Mouse (Mus musculus) heart, embryonic 12.5 days (tissue): ENCODE results near the gene Tpbpa. TPM values are rescaled to one million over a fixed set of nuclear protein-coding genes. Genes with fewer than 3 reads are reported as not detected.
"Not testable (repeated sequence)": the region's sequence is repeated elsewhere in the genome, so short reads cannot be mapped to it uniquely, and the experiment has no call there.

Experiments used
- ATAC-seq: fragments of 200-750 bp; cut with Nextera tagmentation; 2 replicates; pipeline ENCODE4 v1.8.0; 2017; ENCODE audit warnings: moderate TSS enrichment, moderate library complexity; ENCODE audit not compliant: insufficient number of reproducible peaks, low FRiP score
- H3K27ac ChIP-seq: fragments of 300-500 bp; sonication (generic); 2 replicates; pipeline ENCODE4 v1.5.1; 2016; ENCODE audit warnings: mild to moderate bottlenecking, moderate library complexity; ENCODE audit not compliant: poor library complexity, severe bottlenecking
- H3K27me3 ChIP-seq: fragments of 300-500 bp; sonication (generic); replicated peaks from 2 replicates; pipeline ENCODE4 v1.6.1; 2016; ENCODE audit warnings: mild to moderate bottlenecking, moderate library complexity
- H3K36me3 ChIP-seq: fragments of 300-500 bp; sonication (generic); 2 replicates; pipeline ENCODE4 v1.6.1; 2016; ENCODE audit warnings: mild to moderate bottlenecking, moderate library complexity
- H3K4me1 ChIP-seq: fragments of 300-500 bp; sonication (generic); replicated peaks from 2 replicates; pipeline ENCODE4 v1.6.1; 2016; ENCODE audit warnings: mild to moderate bottlenecking
- H3K4me2 ChIP-seq: fragments of 300-500 bp; sonication (generic); 2 replicates; pipeline ENCODE4 v1.6.1; 2016; ENCODE audit warnings: mild to moderate bottlenecking, moderate library complexity
- H3K4me3 ChIP-seq: fragments of 300-500 bp; sonication (generic); 2 replicates; pipeline ENCODE4 v1.5.1; 2016; ENCODE audit warnings: mild to moderate bottlenecking
- H3K9ac ChIP-seq: fragments of 300-500 bp; sonication (generic); 2 replicates; pipeline ENCODE4 v1.6.1; 2016; ENCODE audit warnings: mild to moderate bottlenecking, moderate library complexity
- H3K9me3 ChIP-seq: fragments of 300-500 bp; sonication (generic); replicated peaks from 2 replicates; pipeline ENCODE4 v1.6.1; 2016; ENCODE audit warnings: mild to moderate bottlenecking, moderate library complexity
- WGBS: fragments of 180-500 bp; shearing (Covaris S2); methylation state at CpG from one replicate; pipeline ENCODE4 v1.1.7; 2016; 5-methylcytosine and 5-hydroxymethylcytosine counted together
- polyA plus RNA-seq: library from polyadenylated mRNA; unstranded; fragments of >200 nt; fragmentation: Nextera tagmentation; extraction: Ambion mirVana; gene quantifications from 2 replicates; pipeline ENCODE4 v1.2.1, GENCODE M21; 2016

Tpbpa gene
- polyA plus RNA-seq = not detected in 2 replicates

DNA sequence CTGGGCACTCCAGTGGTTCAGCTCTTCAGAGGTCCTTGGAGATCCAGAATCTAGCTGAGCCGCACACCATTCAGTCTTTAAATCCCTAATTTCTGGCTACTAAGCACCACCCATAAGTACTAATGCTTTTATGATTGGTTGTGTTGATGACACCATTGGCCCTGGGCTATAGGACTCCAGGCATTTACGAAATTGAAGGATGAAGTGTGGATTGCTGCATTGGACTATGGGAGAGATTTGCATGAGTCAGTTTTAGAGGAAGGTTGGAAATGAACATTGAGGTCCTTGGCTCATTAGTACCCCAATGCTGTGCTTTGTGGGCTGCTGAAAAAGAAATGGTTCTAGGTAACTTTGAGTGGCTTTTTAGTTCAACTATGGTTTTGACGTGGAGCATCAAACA lies at the start of gene Tpbpa:
Gene Tpbpa, minus strand, starts transcription at position 101 of the 400 bp plus-strand sequence.
- not testable (repeated sequence) for H3K4me2 ChIP-seq, H3K36me3 ChIP-seq, ATAC-seq, H3K27ac ChIP-seq, H3K4me3 ChIP-seq, H3K4me1 ChIP-seq, H3K27me3 ChIP-seq, H3K9ac ChIP-seq
- 69% methylated on average over 3 of the region's 3 CpGs for WGBS
- H3K9me3 ChIP-seq = peaks cover 16% of the 10 kb centered on the region; the same call in 1 of the 2 replicates

DNA sequence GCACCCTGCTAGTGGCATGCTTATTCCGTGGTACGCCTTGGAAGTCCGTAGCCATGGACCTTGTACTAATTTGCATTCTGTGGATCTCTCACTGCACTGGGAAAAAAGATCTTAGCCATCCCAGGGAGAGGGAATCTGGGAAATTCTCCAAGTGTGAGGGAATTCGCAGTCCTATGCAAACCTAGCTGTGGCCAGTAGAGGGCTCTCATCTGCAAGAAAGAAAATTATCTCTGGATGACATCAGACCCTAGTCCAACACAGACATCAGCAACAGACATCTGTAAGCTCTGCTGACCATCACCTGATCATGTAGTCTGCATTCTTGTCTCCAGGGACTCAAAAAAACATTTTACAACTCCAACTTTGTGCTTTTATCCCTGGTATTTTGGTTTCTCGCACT lies 45.1 kb upstream of the Tpbpa start:
- not testable (repeated sequence) for H3K9ac ChIP-seq, H3K27ac ChIP-seq, H3K27me3 ChIP-seq, H3K4me1 ChIP-seq, H3K9me3 ChIP-seq, H3K36me3 ChIP-seq, H3K4me3 ChIP-seq, ATAC-seq, H3K4me2 ChIP-seq
- 79% methylated on average over 4 of the region's 5 CpGs for WGBS

DNA sequence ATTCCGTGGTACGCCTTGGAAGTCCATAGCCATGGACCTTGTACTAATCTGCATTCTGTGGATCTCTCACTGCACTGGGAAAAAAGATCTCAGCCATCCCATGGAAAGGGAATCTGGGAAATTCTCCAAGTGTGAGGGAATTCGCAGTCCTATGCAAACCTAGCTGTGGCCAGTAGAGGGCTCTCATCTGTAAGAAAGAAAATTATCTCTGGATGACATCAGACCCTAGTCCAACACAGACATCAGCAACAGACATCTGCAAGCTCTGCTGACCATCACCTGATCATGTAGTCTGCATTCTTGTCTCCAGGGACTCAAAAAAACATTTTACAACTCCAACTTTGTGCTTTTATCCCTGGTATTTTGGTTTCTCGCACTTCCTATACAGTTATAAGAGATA lies 30.5 kb upstream of the Tpbpa start:
- not testable (repeated sequence) for H3K9ac ChIP-seq, H3K9me3 ChIP-seq, H3K4me3 ChIP-seq, H3K4me2 ChIP-seq, H3K4me1 ChIP-seq, H3K27ac ChIP-seq, ATAC-seq, H3K36me3 ChIP-seq, H3K27me3 ChIP-seq
- 65% methylated on average over 4 of the region's 4 CpGs for WGBS

DNA sequence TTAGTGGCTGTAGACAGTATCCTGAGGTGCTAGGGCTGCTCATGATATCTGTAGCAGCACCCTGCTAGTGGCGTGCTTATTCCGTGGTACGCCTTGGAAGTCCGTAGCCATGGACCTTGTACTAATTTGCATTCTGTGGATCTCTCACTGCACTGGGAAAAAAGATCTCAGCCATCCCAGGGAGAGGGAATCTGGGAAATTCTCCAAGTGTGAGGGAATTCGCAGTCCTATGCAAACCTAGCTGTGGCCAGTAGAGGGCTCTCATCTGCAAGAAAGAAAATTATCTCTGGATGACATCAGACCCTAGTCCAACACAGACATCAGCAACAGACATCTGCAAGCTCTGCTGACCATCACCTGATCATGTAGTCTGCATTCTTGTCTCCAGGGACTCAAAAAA lies 22.2 kb upstream of the Tpbpa start:
- not testable (repeated sequence) for H3K36me3 ChIP-seq, H3K9ac ChIP-seq, H3K4me1 ChIP-seq, H3K27me3 ChIP-seq, ATAC-seq, H3K4me3 ChIP-seq, H3K4me2 ChIP-seq, H3K9me3 ChIP-seq, H3K27ac ChIP-seq
- 31% methylated on average over 4 of the region's 5 CpGs for WGBS

DNA sequence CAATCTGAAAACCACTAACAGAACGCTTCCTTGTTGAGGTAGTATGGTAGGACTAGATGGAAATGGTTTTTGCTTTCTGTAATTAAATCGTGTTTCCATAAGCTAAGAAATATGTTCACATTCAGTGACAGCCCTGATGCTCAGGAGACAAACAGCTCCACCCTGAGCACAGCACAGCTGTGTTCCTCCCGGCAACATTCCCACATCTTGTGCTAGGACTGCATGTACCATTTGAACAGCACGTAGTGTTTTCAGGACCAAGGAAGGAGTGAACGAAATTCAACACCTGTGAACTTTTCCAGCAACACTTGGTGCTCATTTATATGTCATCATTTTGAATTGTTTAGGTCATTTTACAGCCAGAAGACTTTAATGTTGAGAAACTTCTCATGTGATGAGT lies 19.9 kb upstream of the Tpbpa start:
- H3K36me3 ChIP-seq = no peaks in the 10 kb centered on the region
- ATAC-seq = no peak
- H3K27ac ChIP-seq = no peak overlapping the region
- no peak overlapping the region for H3K4me2 ChIP-seq
- no peak overlapping the region for H3K4me3 ChIP-seq
- no peaks in the 10 kb centered on the region for H3K27me3 ChIP-seq
- no peaks in the 10 kb centered on the region for H3K4me1 ChIP-seq
- WGBS = 63% methylated on average over 5 of the region's 5 CpGs
- no peak overlapping the region for H3K9ac ChIP-seq
- peaks cover 13% of the 10 kb centered on the region; the same call in 1 of the 2 replicates for H3K9me3 ChIP-seq

DNA sequence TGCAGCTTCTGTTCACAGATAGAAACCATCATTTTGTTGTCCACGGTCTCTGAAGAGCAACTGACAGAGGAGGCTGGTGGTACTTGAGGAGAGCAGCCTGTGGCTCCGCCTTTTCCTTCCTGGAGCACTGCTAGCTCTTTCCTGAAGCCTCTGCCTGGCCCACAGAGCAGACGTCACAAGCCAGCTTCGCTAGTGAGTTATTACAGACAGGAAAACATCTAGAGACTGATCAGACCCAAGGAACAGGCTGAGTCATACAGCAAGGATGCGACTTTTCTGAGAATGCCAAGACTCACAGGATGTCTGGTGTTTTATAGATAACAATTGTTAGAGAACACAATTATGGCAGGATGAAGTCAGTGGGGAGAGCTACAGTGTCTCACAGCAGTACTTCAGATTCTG lies 5.3 kb downstream of the Tpbpa start, which contains the start of the genes Gm49391 and Ctla2a:
Gene Gm49391, minus strand, starts transcription at position 72 of the 402 bp plus-strand sequence.
Gene Ctla2a, minus strand, starts transcription at position 126 of the 402 bp plus-strand sequence.
- peak within 1 kb of the TSS; percentile 21; the same call in 1 of the 2 replicates for H3K27ac ChIP-seq
- 41% methylated on average over 5 of the region's 5 CpGs for WGBS
- peaks cover 20% of the 10 kb centered on the region for H3K9me3 ChIP-seq
- H3K27me3 ChIP-seq = no peaks in the 10 kb centered on the region
- H3K4me2 ChIP-seq = no peak within 1 kb of the TSS
- H3K36me3 ChIP-seq = peaks cover 3% of the 10 kb centered on the region; the same call in 1 of the 2 replicates
- no peak within 1 kb of the TSS for H3K4me3 ChIP-seq
- ATAC-seq = peak; percentile 92
- H3K9ac ChIP-seq = no peak within 1 kb of the TSS
- H3K4me1 ChIP-seq = no peaks in the 10 kb centered on the region

DNA sequence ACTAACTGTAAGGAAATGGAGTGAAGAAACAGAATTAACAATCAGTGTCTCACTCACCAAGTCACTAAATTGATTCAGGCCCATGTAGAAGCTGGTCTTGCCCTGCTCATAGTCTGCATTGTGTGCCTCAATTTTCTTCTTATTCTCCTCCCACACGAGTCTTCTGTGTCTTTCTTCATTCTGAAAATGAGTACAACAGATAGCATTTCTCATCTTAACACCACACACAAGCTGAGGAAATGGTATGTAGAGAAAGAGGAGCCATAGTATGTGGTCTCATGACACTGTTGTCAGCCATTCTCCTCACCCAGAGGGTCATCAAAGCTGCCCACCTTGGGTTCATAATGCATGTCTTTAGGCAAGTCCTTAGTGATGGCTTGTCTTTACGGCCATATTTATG lies 6.3 kb downstream of the Tpbpa start, which contains the start of gene Gm49393:
Gene Gm49393, minus strand, starts transcription at position 101 of the 400 bp plus-strand sequence.
- 59% methylated on average over 2 of the region's 2 CpGs for WGBS
- not testable (repeated sequence) for ATAC-seq, H3K4me2 ChIP-seq, H3K27me3 ChIP-seq, H3K4me3 ChIP-seq, H3K36me3 ChIP-seq, H3K9ac ChIP-seq, H3K4me1 ChIP-seq, H3K27ac ChIP-seq
- peaks cover 15% of the 10 kb centered on the region for H3K9me3 ChIP-seq

DNA sequence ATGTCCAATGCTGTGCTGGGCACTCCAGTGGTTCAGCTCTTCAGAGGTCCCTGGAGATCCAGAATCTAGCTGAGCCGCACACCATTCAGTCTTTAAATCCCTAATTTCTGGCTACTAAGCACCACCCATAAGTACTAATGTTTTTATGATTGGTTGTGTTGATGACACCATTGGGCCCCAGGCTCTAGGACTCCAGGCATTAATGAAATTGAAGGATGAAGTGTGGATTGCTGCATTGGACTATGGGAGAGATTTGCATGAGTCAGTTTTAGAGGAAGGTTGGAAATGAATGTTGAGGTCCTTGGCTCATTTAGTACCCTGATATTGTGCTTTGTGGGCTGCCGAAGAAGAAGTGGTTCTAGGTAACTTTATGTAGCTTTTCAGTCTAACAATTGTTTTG lies 37.0 kb downstream of the Tpbpa start, which contains the start of gene Tpbpb:
Gene Tpbpb, minus strand, starts transcription at position 101 of the 400 bp plus-strand sequence.
- H3K9ac ChIP-seq, ATAC-seq, H3K27me3 ChIP-seq, H3K4me1 ChIP-seq, H3K4me2 ChIP-seq, H3K9me3 ChIP-seq, H3K27ac ChIP-seq, H3K4me3 ChIP-seq, H3K36me3 ChIP-seq: not testable (repeated sequence)
- 78% methylated on average over 2 of the region's 2 CpGs for WGBS

DNA sequence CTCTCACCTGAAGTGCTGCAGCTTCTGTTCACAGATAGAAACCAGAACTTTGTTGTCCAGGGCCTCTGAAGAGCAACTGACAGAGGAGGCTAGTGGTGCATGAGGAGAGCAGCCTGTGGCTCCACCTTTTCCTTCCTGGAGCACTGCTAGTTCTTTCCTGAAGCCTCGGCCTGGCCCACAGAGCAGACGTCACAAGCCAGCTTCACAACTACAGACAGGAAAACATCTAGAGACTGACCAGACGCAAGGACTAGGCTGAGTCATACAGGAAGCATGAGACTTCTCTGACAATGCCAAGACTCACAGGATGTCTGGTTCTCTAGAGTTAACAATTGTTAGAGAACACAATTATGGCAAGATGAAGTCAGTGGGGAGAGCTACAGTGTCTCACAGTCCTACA lies 44.5 kb downstream of the Tpbpa start, which contains the start of gene Ctla2b:
Gene Ctla2b, minus strand, starts transcription at position 120 of the 400 bp plus-strand sequence.
- Histone ChIP-seq H3K4me2 (no peak within 1 kb of the TSS), H3K4me1 (no peaks in the 10 kb centered on the region), H3K9me3 (peaks cover 2% of the 10 kb centered on the region; the same call in 1 of the 2 replicates), H3K27me3 (no peaks in the 10 kb centered on the region), H3K27ac (peak within 1 kb of the TSS; percentile 81), H3K9ac (no peak within 1 kb of the TSS), H3K4me3 (no peak within 1 kb of the TSS), H3K36me3 (no peaks in the 10 kb centered on the region)
- 40% methylated on average over 3 of the region's 3 CpGs for WGBS
- peak; percentile 93 for ATAC-seq

DNA sequence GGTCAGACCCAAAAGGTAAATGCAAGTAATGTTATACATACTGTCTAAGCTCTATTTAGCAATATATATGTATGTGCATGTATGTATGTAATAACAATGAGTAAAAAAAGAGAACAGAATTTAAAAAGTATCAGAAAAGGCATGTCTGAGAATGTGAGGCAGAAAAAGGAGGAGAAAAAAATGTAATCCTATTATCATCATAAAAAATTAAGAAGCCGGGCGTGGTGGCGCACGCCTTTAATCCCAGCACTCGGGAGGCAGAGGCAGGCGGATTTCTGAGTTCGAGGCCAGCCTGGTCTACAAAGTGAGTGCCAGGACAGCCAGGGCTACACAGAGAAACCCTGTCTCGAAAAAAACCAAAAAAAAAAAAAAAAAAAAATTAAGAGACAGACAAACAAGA lies 45.0 kb downstream of the Tpbpa start, which contains the start of gene Gm49392:
Gene Gm49392, minus strand, starts transcription at position 101 of the 400 bp plus-strand sequence.
- not testable (repeated sequence) for H3K4me2 ChIP-seq, ATAC-seq, H3K9ac ChIP-seq, H3K9me3 ChIP-seq, H3K27me3 ChIP-seq, H3K36me3 ChIP-seq, H3K4me3 ChIP-seq, H3K4me1 ChIP-seq
- 85% methylated on average over 8 of the region's 8 CpGs for WGBS
- peak within 1 kb of the TSS; percentile 81 for H3K27ac ChIP-seq

DNA sequence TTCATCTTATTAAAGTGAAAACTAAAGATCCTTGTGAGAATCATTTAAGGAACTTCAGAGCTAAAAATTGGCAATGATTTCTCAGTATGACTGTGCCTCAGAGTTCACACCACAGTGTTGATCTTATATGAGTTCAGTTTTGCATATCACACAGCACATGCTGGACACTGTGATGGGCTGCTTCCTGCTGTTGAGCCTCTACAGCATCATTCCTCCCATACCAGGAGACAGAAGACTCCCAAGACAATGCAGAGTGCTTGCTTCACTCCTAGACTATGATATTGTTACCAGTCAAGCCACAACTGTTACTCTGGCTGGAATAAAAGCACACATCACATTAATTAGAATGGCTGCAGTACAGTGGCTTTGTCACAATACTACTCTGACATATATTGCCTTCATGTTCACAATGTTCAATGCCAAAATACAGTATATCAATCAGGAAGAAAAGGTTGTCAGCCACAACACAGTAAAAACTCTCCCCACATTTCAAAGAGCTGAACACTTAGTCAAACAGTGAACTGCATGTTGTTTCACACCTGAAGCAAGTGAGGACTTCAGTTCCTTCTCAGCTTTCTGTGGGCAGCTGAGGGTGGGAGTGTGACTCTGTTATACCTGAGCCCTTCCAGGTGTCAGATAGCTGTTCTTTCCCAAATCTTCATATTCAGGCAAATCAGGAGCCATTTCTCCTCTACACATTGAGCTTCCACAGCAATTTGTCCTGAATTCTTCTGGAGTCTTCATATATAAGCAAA lies 46.2 kb downstream of the Tpbpa start:
- no peak overlapping the region for H3K4me2 ChIP-seq
- peaks cover 2% of the 10 kb centered on the region for H3K9me3 ChIP-seq
- no peaks in the 10 kb centered on the region for H3K4me1 ChIP-seq
- no peak overlapping the region for H3K27ac ChIP-seq
- no peaks in the 10 kb centered on the region for H3K36me3 ChIP-seq
- no peak overlapping the region for H3K4me3 ChIP-seq
- H3K9ac ChIP-seq = no peak overlapping the region
- no peaks in the 10 kb centered on the region for H3K27me3 ChIP-seq
- no peak for ATAC-seq
